Mouse (Mus musculus) heart, adult 11 months (tissue): ENCODE results near the gene Gm21767.
"Not testable (repeated sequence)": the region's sequence is repeated elsewhere in the genome, so short reads cannot be mapped to it uniquely, and the experiment has no call there.

Experiments
- DNase-seq: peaks from one replicate; pipeline ENCODE4 v3.0.0; 2022

Gm21767 gene

DNA sequence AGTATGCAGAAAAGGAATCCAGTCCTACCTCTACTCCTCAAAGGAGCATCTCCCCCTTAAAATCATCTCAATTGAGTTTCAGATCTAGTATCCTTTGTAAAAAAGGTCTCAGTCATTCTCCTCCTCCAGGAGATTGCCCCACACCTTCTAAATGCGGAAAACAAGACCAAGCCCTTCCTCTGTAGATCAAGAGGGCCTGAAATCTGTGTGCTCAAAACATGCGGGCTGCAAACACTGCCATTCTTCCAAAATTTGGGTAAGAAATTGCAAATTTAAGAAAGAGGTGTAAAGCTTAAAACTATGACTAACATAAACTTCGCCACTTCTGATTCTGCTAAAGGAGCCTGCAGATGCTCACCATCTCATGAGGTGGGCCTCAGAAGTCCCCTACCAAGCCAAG, at the start of gene Gm21767:
Gene Gm21767 (plus strand): TSS at position 301 of the 400 bp plus-strand sequence.
- DNase-seq, result not testable (repeated sequence)
